Comparison of ENCODE assay signal across 8 mouse cellular contexts in genomic region chr6:124738511-124739023, GRCm38 (mm10). TPM values are rescaled to one million over a fixed set of nuclear protein-coding genes. Genes with fewer than 3 reads are reported as not detected.
DNase-seq lines count a peak whose midpoint lies in the region; ATAC-seq and TF ChIP-seq lines count a peak whose summit lies in the region.

TSS of gene Ptpn6 (minus strand) at chr6:124738714.

- peak; percentile 5 for DNase-seq in layer of hippocampus, adult 9-11 months
- no peak for DNase-seq in layer of hippocampus, postnatal 25 days (ENCODE audit: extremely low spot score in 1 of 2, low spot score in 1 of 2)
- DNase-seq in embryo, embryonic 11 days = peak; percentile 65
- peak; percentile 77 for DNase-seq in induced T-regulatory cell, adult 2 months (ENCODE audit: low read depth)
- DNase-seq in midbrain, postnatal 0 days (ENCODE audit: low spot score) = no peak
- no peak for DNase-seq in left cerebral cortex, adult 9 months (ENCODE audit: low spot score in 2 of 2)
- no peak for DNase-seq in right cerebral cortex, postnatal 25 days

- H3K27me3 ChIP-seq in liver, embryonic 12.5 days (replicated peaks) = no peaks in the 10 kb centered on the region
- no peaks in the 10 kb centered on the region for H3K27me3 ChIP-seq in midbrain, postnatal 0 days (ENCODE audit: insufficient read depth, low read length)

- H3K4me3 ChIP-seq in liver, embryonic 12.5 days = peak within 1 kb of the TSS; percentile 13
- no peak within 1 kb of the TSS for H3K4me3 ChIP-seq in midbrain, postnatal 0 days (ENCODE audit: low read depth, low read length)

- H3K4me2 ChIP-seq in liver, embryonic 12.5 days = peak within 1 kb of the TSS; percentile 94
- H3K4me2 ChIP-seq in midbrain, postnatal 0 days (ENCODE audit: low read depth, low read length, poor library complexity, severe bottlenecking) = no peak within 1 kb of the TSS

- H3K9me3 ChIP-seq in liver, embryonic 12.5 days (replicated peaks) = no peaks in the 10 kb centered on the region
- H3K9me3 ChIP-seq in midbrain, postnatal 0 days (ENCODE audit: low read length) = no peaks in the 10 kb centered on the region

- peak within 1 kb of the TSS; percentile 83 for H3K9ac ChIP-seq in liver, embryonic 12.5 days
- 0 out of 2 replicates have a peak within 1 kb of the TSS, but pooled peaks have one; percentile 3 for H3K9ac ChIP-seq in midbrain, postnatal 0 days (replicated peaks; ENCODE audit: low read length, poor library complexity, severe bottlenecking)

- 24% methylated on average over 15 of the region's 15 CpGs for WGBS in liver, embryonic 12.5 days (ENCODE audit: insufficient replicate concordance)
- 26% methylated on average over 15 of the region's 15 CpGs for WGBS in midbrain, postnatal 0 days

- peak; percentile 6; the same call in 1 of the 2 replicates for ATAC-seq in liver, embryonic 12.5 days
- no peak for ATAC-seq in midbrain, postnatal 0 days (ENCODE audit: low FRiP score)

- TF ChIP-seq CTCF in midbrain, postnatal 0 days (IDR thresholded peaks at IDR 0.05) = no peak

- peak within 1 kb of the TSS; percentile 98 for H3K27ac ChIP-seq in liver, embryonic 12.5 days
- H3K27ac ChIP-seq in midbrain, postnatal 0 days (ENCODE audit: low read depth, low read length) = 0 out of 2 replicates have a peak within 1 kb of the TSS, but pooled peaks have one; percentile 98

- peaks cover 3% of the 10 kb centered on the region; the same call in 1 of the 2 replicates for H3K36me3 ChIP-seq in liver, embryonic 12.5 days
- peaks cover 12% of the 10 kb centered on the region for H3K36me3 ChIP-seq in midbrain, postnatal 0 days (ENCODE audit: insufficient read depth, low read length)

- H3K4me1 ChIP-seq in liver, embryonic 12.5 days = peaks cover 53% of the 10 kb centered on the region
- H3K4me1 ChIP-seq in midbrain, postnatal 0 days (ENCODE audit: insufficient read depth, low read length) = peaks cover 6% of the 10 kb centered on the region; the same call in 1 of the 2 replicates

RNA-seq across cellular contexts. Expression of gene Ptpn6, which starts in this region (rescaled TPM):
- 1 to 10 TPM; 2.9 to 4.0 TPM for total RNA-seq in layer of hippocampus, postnatal 25 days (2021)
- polyA plus RNA-seq in liver, embryonic 12.5 days (2016; fragmentation: Nextera tagmentation; extraction: Ambion mirVana) = 30.8 and 31.3 TPM in 2 replicates
- 2.3 and 3.4 TPM in 2 replicates for total RNA-seq in midbrain, postnatal 0 days (2014; rRNA removed)
- 3.2 and 4.0 TPM in 2 replicates for polyA plus RNA-seq in midbrain, postnatal 0 days (2015; fragmentation: Nextera tagmentation; extraction: Ambion mirVana)

Comparison
In these comparisons a context has a peak if more than half of its experiments do, and no peak if none do; other contexts are left out.
1. DNase-seq: peak in layer of hippocampus, adult 9-11 months (single experiment), embryo, embryonic 11 days (single experiment) and induced T-regulatory cell, adult 2 months (single experiment); none in layer of hippocampus, postnatal 25 days (0 of 2), midbrain, postnatal 0 days (single experiment), left cerebral cortex, adult 9 months (0 of 2) and right cerebral cortex, postnatal 25 days (single experiment).